Mouse (Mus musculus) urinary bladder, adult 2 months (tissue): ENCODE measurements around the gene Asrgl1. TPM values are rescaled to one million over a fixed set of nuclear protein-coding genes. Genes with fewer than 3 reads are reported as not detected.
"Not testable (repeated sequence)": the region's sequence is repeated elsewhere in the genome, so short reads cannot be mapped to it uniquely, and the experiment has no call there.

Experiments used
- DNase-seq: peaks from one replicate; pipeline ENCODE4 v3.0.0; 2022; ENCODE audit warnings: low spot score
- polyA plus RNA-seq: library from polyadenylated mRNA; depleted of rRNA; stranded (reverse); fragments of >200 nt; gene quantifications from 2 replicates; pipeline ENCODE4 v1.2.3, GENCODE M21; 2012

The Asrgl1 gene
- polyA plus RNA-seq, 1 experiment = 2.7 TPM

GRCm38 (mm10) chr19:9105101-9105685, 30.2 kb downstream of the Asrgl1 start:
- DNase-seq = peak; percentile 18

GRCm38 (mm10) chr19:9103986-9104385, 31.4 kb downstream of the Asrgl1 start:
- no peak for DNase-seq

- DNase-seq = peak; percentile 13
These were observed 34.4 kb downstream of the Asrgl1 start for GRCm38 (mm10) chr19:9101062-9101457.

GRCm38 (mm10) chr19:9100297-9101061, 35.0 kb downstream of the Asrgl1 start:
- peak; percentile 16 for DNase-seq

GRCm38 (mm10) chr19:9099751-9100150, 35.7 kb downstream of the Asrgl1 start:
- peak; percentile 8 for DNase-seq

- no peak for DNase-seq
These were observed 38.0 kb downstream of the Asrgl1 start for GRCm38 (mm10) chr19:9097441-9097840.

GRCm38 (mm10) chr19:9095111-9095510, 40.3 kb downstream of the Asrgl1 start:
- no peak for DNase-seq

- DNase-seq = peak; percentile 46
These were observed 44.7 kb downstream of the Asrgl1 start for GRCm38 (mm10) chr19:9090709-9091108.

- no peak for DNase-seq
These were observed 45.2 kb downstream of the Asrgl1 start for GRCm38 (mm10) chr19:9090191-9090590.

GRCm38 (mm10) chr19:9087821-9088220, 47.6 kb downstream of the Asrgl1 start, which contains the start of gene Scgb1a1:
Scgb1a1 (minus strand) TSS chr19:9087958.
- DNase-seq = no peak

GRCm38 (mm10) chr19:9083892-9084291, 51.5 kb downstream of the Asrgl1 start:
- DNase-seq = not testable (repeated sequence)

GRCm38 (mm10) chr19:9083010-9083355, 52.5 kb downstream of the Asrgl1 start:
- DNase-seq = no peak

- DNase-seq = peak; percentile 72
These were observed 53.0 kb downstream of the Asrgl1 start for GRCm38 (mm10) chr19:9082191-9083009.

GRCm38 (mm10) chr19:9081311-9082190, 53.9 kb downstream of the Asrgl1 start:
- no peak for DNase-seq

GRCm38 (mm10) chr19:9079916-9080315, 55.5 kb downstream of the Asrgl1 start:
- DNase-seq = no peak

- no peak for DNase-seq
These were observed 58.3 kb downstream of the Asrgl1 start for GRCm38 (mm10) chr19:9076982-9077660.

- DNase-seq = no peak
These were observed 59.4 kb downstream of the Asrgl1 start for GRCm38 (mm10) chr19:9076035-9076434.

- no peak for DNase-seq
These were observed 59.9 kb downstream of the Asrgl1 start for GRCm38 (mm10) chr19:9075558-9075957.

GRCm38 (mm10) chr19:9074424-9074823, 61.0 kb downstream of the Asrgl1 start:
- no peak for DNase-seq

- DNase-seq = no peak
These were observed 61.5 kb downstream of the Asrgl1 start for GRCm38 (mm10) chr19:9073776-9074411.
